17 mouse cellular contexts compared by ENCODE assay signal in genomic region chr3:100920611-100921140, GRCm38 (mm10). TPM values are rescaled to one million over a fixed set of nuclear protein-coding genes. Genes with fewer than 3 reads are reported as not detected.
DNase-seq lines count a peak whose midpoint lies in the region; ATAC-seq and TF ChIP-seq lines count a peak whose summit lies in the region.
"Had no signal": no experiment of that assay in that cellular context is flagged by ENCODE, and none has a peak within 500 bp of the region (broad histone marks: within the 10 kb centered on the region; RNA-seq: fewer than 3 reads in every experiment).

No protein-coding gene starts in this region.

- peak overlapping the region; percentile 77; the same call in 1 of the 2 replicates for H3K9ac ChIP-seq in liver, embryonic 12.5 days

- peak overlapping the region; percentile 84 for H3K4me2 ChIP-seq in liver, embryonic 12.5 days

- no peaks in the 10 kb centered on the region for H3K27me3 ChIP-seq in spleen, adult 2 months (ENCODE audit: control insufficient read depth, insufficient read depth, low read length)
- H3K27me3 ChIP-seq in liver, embryonic 12.5 days (replicated peaks), result peaks cover 10% of the 10 kb centered on the region; the same call in 1 of the 2 replicates
- no peaks in the 10 kb centered on the region; the same call in 1 of the 2 replicates for H3K27me3 ChIP-seq in splenic B cell, adult 2 months (ENCODE audit: control insufficient read depth, insufficient read depth, low read length, poor library complexity, severe bottlenecking)
- H3K27me3 ChIP-seq: embryonic facial prominence, embryonic 12.5 days; hindbrain, embryonic 15.5 days; kidney, embryonic 15.5 days; neural tube, embryonic 15.5 days had no signal

- no peak overlapping the region for H3K27ac ChIP-seq in spleen, adult 2 months (ENCODE audit: insufficient read depth, low read length)
- no peak overlapping the region for H3K27ac ChIP-seq in liver, embryonic 12.5 days
- H3K27ac ChIP-seq: hindbrain, embryonic 15.5 days had no signal

- 30% methylated on average over 9 of the region's 9 CpGs for WGBS in spleen, adult 2 months
- WGBS in liver, embryonic 12.5 days (ENCODE audit: insufficient replicate concordance), result 73% methylated on average over 9 of the region's 9 CpGs

- H3K4me3 ChIP-seq in spleen, adult 2 months (ENCODE audit: extremely low read depth, insufficient read depth, insufficient read length), result peak overlapping the region; percentile 43; the same call in 1 of the 2 replicates
- H3K4me3 ChIP-seq in liver, embryonic 12.5 days, result peak overlapping the region; percentile 69

- no peak for TF ChIP-seq POLR2A in spleen, adult 2 months (IDR thresholded peaks at IDR 0.05; ENCODE audit: low read depth, low read length)

- H3K36me3 ChIP-seq in spleen, adult 2 months (ENCODE audit: control insufficient read depth, insufficient read depth, low read length), result no peaks in the 10 kb centered on the region
- no peaks in the 10 kb centered on the region for H3K36me3 ChIP-seq in liver, embryonic 12.5 days
- H3K36me3 ChIP-seq in splenic B cell, adult 2 months (ENCODE audit: control insufficient read depth, insufficient read depth, low read length, poor library complexity, severe bottlenecking), result no peaks in the 10 kb centered on the region
- H3K36me3 ChIP-seq: hindbrain, embryonic 15.5 days; kidney, embryonic 15.5 days had no signal

- H3K9me3 ChIP-seq in liver, embryonic 12.5 days (replicated peaks), result no peaks in the 10 kb centered on the region
- H3K9me3 ChIP-seq: embryonic facial prominence, embryonic 12.5 days; hindbrain, embryonic 15.5 days; kidney, embryonic 15.5 days; neural tube, embryonic 15.5 days had no signal

- no peak for ATAC-seq in liver, embryonic 12.5 days
- ATAC-seq: forebrain, embryonic 16.5 days had no signal

- H3K4me1 ChIP-seq in spleen, adult 2 months (ENCODE audit: control insufficient read depth, insufficient read depth, insufficient read length), result peaks cover 6% of the 10 kb centered on the region; the same call in 1 of the 2 replicates
- H3K4me1 ChIP-seq in liver, embryonic 12.5 days, result peaks cover 35% of the 10 kb centered on the region

- peak; percentile 24 for DNase-seq in cerebellum, adult 9-10 months
- no peak for DNase-seq in cerebellum, adult 18-20 months
- no peak for DNase-seq in spleen, adult 2 months (ENCODE audit: low read depth in 1 of 2, low spot score in 2 of 2)
- DNase-seq in spleen, postnatal 10 days (ENCODE audit: low spot score in 2 of 2), result no peak
- peak; percentile 38 for DNase-seq in splenic B cell, adult 2 months (ENCODE audit: low read depth, low spot score)
- DNase-seq in layer of hippocampus, postnatal 14 days (ENCODE audit: low spot score in 2 of 2), result no peak
- no peak for DNase-seq in thymus, postnatal 14 days
- DNase-seq: adrenal gland, postnatal 14 days; cerebellum, postnatal 14 days; gastrocnemius, postnatal 10 days; lung, adult 18-20 months had no signal

- TF ChIP-seq CTCF in spleen, adult 2 months (IDR thresholded peaks at IDR 0.05; ENCODE audit: extremely low read depth, insufficient read depth, insufficient read length, insufficient replicate concordance), result no peak

RNA-seq across cellular contexts. Expression of gene Trim45, which starts 1.3 kb away (rescaled TPM):
- polyA plus RNA-seq in spleen, adult 2 months (2012; rRNA removed), result 1.4 TPM in 2 replicates
- polyA plus RNA-seq in liver, embryonic 12.5 days (2016; fragmentation: Nextera tagmentation; extraction: Ambion mirVana), result 1.0 and 1.2 TPM in 2 replicates
- total RNA-seq in layer of hippocampus, postnatal 14 days (2021), result 1 to 10 TPM; 8.1 to 9.8 TPM

RNA-seq across cellular contexts. Expression of gene Ttf2, which starts 48.8 kb away (rescaled TPM):
- 3.1 and 3.3 TPM in 2 replicates for polyA plus RNA-seq in spleen, adult 2 months (2012; rRNA removed)
- polyA plus RNA-seq in liver, embryonic 12.5 days (2016; fragmentation: Nextera tagmentation; extraction: Ambion mirVana), result 13.8 and 13.9 TPM in 2 replicates
- total RNA-seq in layer of hippocampus, postnatal 14 days (2021), result 1 to 10 TPM; 1.5 to 2.2 TPM

Comparison
In these comparisons a context has a peak if more than half of its experiments do, and no peak if none do; other contexts are left out.
1. DNase-seq: peak in cerebellum, adult 9-10 months (single experiment) and splenic B cell, adult 2 months (single experiment); none in cerebellum, adult 18-20 months (0 of 2), spleen, adult 2 months (0 of 2), spleen, postnatal 10 days (0 of 2), layer of hippocampus, postnatal 14 days (0 of 2) and thymus, postnatal 14 days (single experiment).